Mouse (Mus musculus) layer of hippocampus, postnatal 14 days (tissue): Measurements from ENCODE around the gene Rras. TPM values are rescaled to one million over a fixed set of nuclear protein-coding genes. Genes with fewer than 3 reads are reported as not detected.

ENCODE experiments used
- DNase-seq, 2 experiments: peaks; one replicate each; pipeline ENCODE4 v3.0.0; 2021 to 2022; ENCODE audit warnings: low spot score in 2 of 2, mixed read lengths in 1 of 2
- long read RNA-seq, 2 experiments: library from polyadenylated mRNA; stranded (forward); transcript quantifications; one replicate each; pipeline ENCODE4 v2.0.0; 2021
- total RNA-seq, 2 experiments: library from RNA; stranded (reverse); gene quantifications; 2 replicates each; pipeline ENCODE4 v1.2.3; 2021

Gene Rras
- total RNA-seq: 10 to 100 TPM; 12.1 to 16.2 TPM
- long read RNA-seq, experiment 1, transcript Rras-201 (6 exons, 995 nt): major isoform, 9 of 9 reads
- long read RNA-seq, experiment 1, partial matches to known transcripts: 0 of 9 reads
- long read RNA-seq, experiment 1, other reads (novel, unspliced or antisense): 0 of 9 reads
- long read RNA-seq, experiment 2, transcript Rras-201 (6 exons, 995 nt): major isoform, 20 of 21 reads
- long read RNA-seq, experiment 2, partial matches to known transcripts: 0 of 21 reads
- long read RNA-seq, experiment 2, other reads (novel, unspliced or antisense): 1 of 21 reads

- peak; percentile 68 to 93 for DNase-seq
These were observed at the start of gene Rras for GRCm38 (mm10) chr7:45017242-45018061. Gene Rras, plus strand, starts transcription at chr7:45017961.

GRCm38 (mm10) chr7:44970231-44970691 is 47.5 kb upstream of the Rras start:
- peak; percentile 82 to 92 for DNase-seq

- DNase-seq: no peak
These were observed 46.6 kb upstream of the Rras start for GRCm38 (mm10) chr7:44971142-44971541.

GRCm38 (mm10) chr7:44973415-44974130 is 44.2 kb upstream of the Rras start:
- DNase-seq: no peak

- DNase-seq: peak; percentile 86 to 93
These were observed 43.2 kb upstream of the Rras start, which contains the start of gene Cpt1c for GRCm38 (mm10) chr7:44974383-44975116. Gene Cpt1c, minus strand, starts transcription at chr7:44974851.

GRCm38 (mm10) chr7:44975117-44975419 is 42.7 kb upstream of the Rras start:
- no peak for DNase-seq

GRCm38 (mm10) chr7:44978300-44978699 is 39.5 kb upstream of the Rras start:
- no peak for DNase-seq

GRCm38 (mm10) chr7:44981539-44981938 is 36.2 kb upstream of the Rras start:
- DNase-seq: no peak

- DNase-seq: peak; percentile 79 to 84
These were observed 34.7 kb upstream of the Rras start for GRCm38 (mm10) chr7:44983085-44983484.

GRCm38 (mm10) chr7:44983944-44984832 is 33.6 kb upstream of the Rras start:
- no peak for DNase-seq

- DNase-seq: no peak
These were observed 33.0 kb upstream of the Rras start for GRCm38 (mm10) chr7:44984833-44985164.

- DNase-seq: peak; percentile 60 to 72
These were observed 32.1 kb upstream of the Rras start for GRCm38 (mm10) chr7:44985595-44986191.

- peak; percentile 99 to 100 for DNase-seq
These were observed 31.4 kb upstream of the Rras start, which contains the start of gene Prmt1 for GRCm38 (mm10) chr7:44986192-44986878. Gene Prmt1, minus strand, starts transcription at chr7:44986568.

GRCm38 (mm10) chr7:44986879-44987718 is 30.7 kb upstream of the Rras start:
- no peak for DNase-seq

- no peak for DNase-seq
These were observed 21.1 kb upstream of the Rras start for GRCm38 (mm10) chr7:44996672-44997071.

GRCm38 (mm10) chr7:44997231-44997939 is 20.4 kb upstream of the Rras start, which contains the start of gene Irf3:
Gene Irf3, plus strand, starts transcription at chr7:44997648.
- DNase-seq: peak; percentile 97 to 99

GRCm38 (mm10) chr7:44997940-44998428 is 19.8 kb upstream of the Rras start:
- no peak for DNase-seq
